Mouse (Mus musculus) stomach, adult 2 months (tissue): ENCODE data around the gene Cacna2d4. TPM values are rescaled to one million over a fixed set of nuclear protein-coding genes. Genes with fewer than 3 reads are reported as not detected.

Source experiments
- polyA plus RNA-seq: library from polyadenylated mRNA; depleted of rRNA; stranded (reverse); fragments of >200 nt; gene quantifications from 2 replicates; pipeline ENCODE4 v1.2.3, GENCODE M21; 2012; rRNA removed

The Cacna2d4 gene
- 0.42 and 0.57 TPM in 2 replicates for polyA plus RNA-seq

GRCm38 (mm10) chr6:119236241-119236640, at the start of gene Cacna2d4:
Cacna2d4 (plus strand) TSS chr6:119236526.

GRCm38 (mm10) chr6:119196382-119197305, 39.7 kb upstream of the Cacna2d4 start, which contains the start of gene Cacna1c:
Cacna1c (minus strand) TSS chr6:119196418.

GRCm38 (mm10) chr6:119330506-119330905, 94.2 kb downstream of the Cacna2d4 start, which contains the start of gene Lrtm2:
Lrtm2 (minus strand) TSS chr6:119330766.

Other genes starting within 250 kb of the Cacna2d4 start
- 8.5 and 9.4 TPM in 2 replicates for gene Dcp1b, start 61.3 kb upstream of the Cacna2d4 start, polyA plus RNA-seq
- 2.8 and 3.5 TPM in 2 replicates for gene Cacna1c, start 40.1 kb upstream of the Cacna2d4 start, polyA plus RNA-seq
- 0.11 and 0.24 TPM in 2 replicates for gene Lrtm2, start 94.2 kb downstream of the Cacna2d4 start, polyA plus RNA-seq
- gene Adipor2, start 181.2 kb downstream of the Cacna2d4 start, polyA plus RNA-seq, result 35.6 and 39.2 TPM in 2 replicates
- gene Fbxl14, start 243.1 kb downstream of the Cacna2d4 start, polyA plus RNA-seq, result 33.9 and 43.7 TPM in 2 replicates